8 mouse cellular contexts compared by ENCODE assay signal in the genomic region with DNA sequence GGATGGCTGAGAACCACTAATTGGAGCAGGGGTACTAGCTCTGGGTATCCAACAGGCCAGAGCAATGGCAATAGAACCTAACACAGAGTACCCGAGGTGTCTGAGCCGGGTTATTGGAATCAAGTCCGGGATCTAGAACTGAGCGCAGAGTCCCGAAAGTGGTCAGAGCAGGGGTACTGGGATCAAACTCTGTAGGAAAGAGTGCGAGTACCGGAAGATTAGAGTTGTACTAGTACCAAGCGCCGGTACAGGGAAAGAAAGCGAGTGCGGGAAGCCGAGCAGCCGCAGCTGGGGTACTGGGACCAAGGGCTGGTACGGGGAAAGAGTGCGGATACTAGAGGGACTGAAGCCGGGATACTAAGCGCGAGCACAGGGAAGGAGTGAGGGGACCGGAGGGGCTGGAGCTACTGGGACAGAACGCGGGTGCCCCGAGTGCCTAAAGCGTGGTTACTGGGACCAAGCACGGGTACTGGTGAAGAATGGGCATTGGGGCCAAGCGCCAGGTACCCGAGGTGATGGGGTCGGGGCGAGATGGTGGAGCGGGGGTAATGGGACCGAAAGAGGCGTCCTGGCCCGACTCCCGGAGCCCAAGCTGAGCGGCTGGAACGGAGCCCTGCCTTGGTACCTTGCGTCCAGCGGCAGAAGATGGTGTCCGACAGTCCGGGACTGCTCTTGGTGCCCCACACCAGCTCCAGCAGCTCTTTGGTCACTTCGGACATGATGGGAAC. TPM values are rescaled to one million over a fixed set of nuclear protein-coding genes. Genes with fewer than 3 reads are reported as not detected.
DNase-seq lines count a peak whose midpoint lies in the region; ATAC-seq and TF ChIP-seq lines count a peak whose summit lies in the region.

No protein-coding gene starts in this region.

- ATAC-seq in forebrain, embryonic 16.5 days: peak; percentile 81
- ATAC-seq in limb, embryonic 11.5 days (ENCODE audit: insufficient number of reproducible peaks, low FRiP score, low TSS enrichment, low read depth): peak; percentile 75
- ATAC-seq in midbrain, embryonic 16.5 days: peak; percentile 84

- H3K27me3 ChIP-seq in forebrain, embryonic 16.5 days (replicated peaks; ENCODE audit: control insufficient read depth, insufficient read depth, low read length): no peaks in the 10 kb centered on the region
- no peaks in the 10 kb centered on the region for H3K27me3 ChIP-seq in limb, embryonic 11.5 days (ENCODE audit: control insufficient read depth, insufficient read depth, low read length)
- no peaks in the 10 kb centered on the region for H3K27me3 ChIP-seq in midbrain, embryonic 16.5 days (ENCODE audit: control insufficient read depth, insufficient read depth, low read depth, low read length)

- H3K4me2 ChIP-seq in forebrain, embryonic 16.5 days (ENCODE audit: low read length): peak overlapping the region; percentile 87
- peak overlapping the region; percentile 85 for H3K4me2 ChIP-seq in limb, embryonic 11.5 days (ENCODE audit: low read depth, severe bottlenecking)
- peak overlapping the region; percentile 89 for H3K4me2 ChIP-seq in midbrain, embryonic 16.5 days (ENCODE audit: low read length)

- DNase-seq in heart, adult 8-10 months (ENCODE audit: low spot score): peak; percentile 17
- no peak for DNase-seq in heart, adult 9 months (ENCODE audit: low spot score in 2 of 2)
- peak; percentile 31 for DNase-seq in 416B (ENCODE audit: low read depth)
- peak; percentile 55 for DNase-seq in limb, embryonic 11.5 days (ENCODE audit: low spot score)
- peak; percentile 44 for DNase-seq in thymus, postnatal 25 days

- no peak for TF ChIP-seq POLR2A in bone marrow macrophage, adult 2 months (IDR thresholded peaks at IDR 0.05; ENCODE audit: borderline replicate concordance, low read depth, low read length)

- no peak for TF ChIP-seq CTCF in bone marrow macrophage, adult 2 months (IDR thresholded peaks at IDR 0.05; ENCODE audit: low read depth, low read length)

- H3K36me3 ChIP-seq in forebrain, embryonic 16.5 days (ENCODE audit: control insufficient read depth, insufficient read depth): no peaks in the 10 kb centered on the region
- no peaks in the 10 kb centered on the region for H3K36me3 ChIP-seq in limb, embryonic 11.5 days (ENCODE audit: control insufficient read depth, insufficient read depth, low read length)
- no peaks in the 10 kb centered on the region for H3K36me3 ChIP-seq in midbrain, embryonic 16.5 days (ENCODE audit: control insufficient read depth, insufficient read depth, low read length)

- H3K9ac ChIP-seq in forebrain, embryonic 16.5 days (replicated peaks; ENCODE audit: low read depth, low read length): peak overlapping the region; percentile 74
- peak overlapping the region; percentile 71 for H3K9ac ChIP-seq in limb, embryonic 11.5 days (ENCODE audit: low read length)
- H3K9ac ChIP-seq in midbrain, embryonic 16.5 days (ENCODE audit: low read depth, low read length): peak overlapping the region; percentile 67

- under 1% methylated on average over 40 of the region's 40 CpGs for WGBS in forebrain, embryonic 16.5 days
- WGBS in limb, embryonic 11.5 days: under 1% methylated on average over 40 of the region's 40 CpGs
- under 1% methylated on average over 40 of the region's 40 CpGs for WGBS in midbrain, embryonic 16.5 days

- peak overlapping the region; percentile 90 for H3K4me3 ChIP-seq in bone marrow macrophage, adult 2 months (ENCODE audit: insufficient read depth, low read length)
- H3K4me3 ChIP-seq in forebrain, embryonic 16.5 days (replicated peaks; ENCODE audit: low read length): peak overlapping the region; percentile 71
- peak overlapping the region; percentile 82 for H3K4me3 ChIP-seq in limb, embryonic 11.5 days (ENCODE audit: low read depth, low read length)
- H3K4me3 ChIP-seq in midbrain, embryonic 16.5 days (ENCODE audit: low read depth, low read length): peak overlapping the region; percentile 61

- H3K27ac ChIP-seq in bone marrow macrophage, adult 2 months (ENCODE audit: insufficient read depth, low read depth, low read length): peak overlapping the region; percentile 59
- H3K27ac ChIP-seq in forebrain, embryonic 16.5 days (ENCODE audit: low read length): no peak overlapping the region
- no peak overlapping the region for H3K27ac ChIP-seq in limb, embryonic 11.5 days (replicated peaks; ENCODE audit: low read depth, low read length)
- H3K27ac ChIP-seq in midbrain, embryonic 16.5 days (ENCODE audit: low read length): peak overlapping the region; percentile 76

- no peaks in the 10 kb centered on the region for H3K9me3 ChIP-seq in forebrain, embryonic 16.5 days (ENCODE audit: control insufficient read depth, low read length)
- H3K9me3 ChIP-seq in limb, embryonic 11.5 days (ENCODE audit: control insufficient read depth, low read length): no peaks in the 10 kb centered on the region
- H3K9me3 ChIP-seq in midbrain, embryonic 16.5 days (replicated peaks; ENCODE audit: control insufficient read depth, low read length, poor library complexity, severe bottlenecking): no peaks in the 10 kb centered on the region

- H3K4me1 ChIP-seq in bone marrow macrophage, adult 2 months (ENCODE audit: control insufficient read depth, insufficient read depth, low read length): peaks cover 8% of the 10 kb centered on the region
- H3K4me1 ChIP-seq in forebrain, embryonic 16.5 days (replicated peaks; ENCODE audit: control insufficient read depth, insufficient read depth, low read length): peaks cover 10% of the 10 kb centered on the region
- H3K4me1 ChIP-seq in limb, embryonic 11.5 days (ENCODE audit: control insufficient read depth, insufficient read depth, low read length): no peaks in the 10 kb centered on the region
- peaks cover 14% of the 10 kb centered on the region for H3K4me1 ChIP-seq in midbrain, embryonic 16.5 days (ENCODE audit: control insufficient read depth, insufficient read depth, low read length)

RNA-seq across cellular contexts. Expression of gene Mindy3, which starts 0.6 kb away (rescaled TPM):
- total RNA-seq in heart, adult 8-10 months (2022): 10 to 100 TPM; 13.0 to 18.8 (median 14.6) TPM
- 27.3 and 29.9 TPM in 2 replicates for polyA plus RNA-seq in bone marrow macrophage, adult 2 months (2012; ENCODE audit: insufficient read depth, insufficient read length, missing spikeins)
- 40.5 and 43.4 TPM in 2 replicates for polyA plus RNA-seq in forebrain, embryonic 16.5 days (2015; fragmentation: Nextera tagmentation; extraction: Ambion mirVana)
- 25.5 and 37.7 TPM in 2 replicates for polyA plus RNA-seq in limb, embryonic 11.5 days (2014; fragmentation: Nextera tagmentation; extraction: Ambion mirVana)
- 50.7 and 53.9 TPM in 2 replicates for polyA plus RNA-seq in midbrain, embryonic 16.5 days (2015; fragmentation: Nextera tagmentation; extraction: Ambion mirVana)

Comparison
In these comparisons a context has a peak if more than half of its experiments do, and no peak if none do; other contexts are left out.
1. DNase-seq: peak in heart, adult 8-10 months (single experiment), 416B (single experiment), limb, embryonic 11.5 days (single experiment) and thymus, postnatal 25 days (single experiment); none in heart, adult 9 months (0 of 2).
2. H3K27ac ChIP-seq: peak in bone marrow macrophage, adult 2 months (single experiment) and midbrain, embryonic 16.5 days (single experiment); none in forebrain, embryonic 16.5 days (single experiment) and limb, embryonic 11.5 days (single experiment).
3. Peak in every context shown above with its lines, with median percentiles within 50 percentile points of each other: H3K4me3 ChIP-seq, ATAC-seq, H3K4me2 ChIP-seq and H3K9ac ChIP-seq.